8 mouse cellular contexts compared by ENCODE assay signal in genomic region chr11:86958721-86959675, GRCm38 (mm10). TPM values are rescaled to one million over a fixed set of nuclear protein-coding genes. Genes with fewer than 3 reads are reported as not detected.
DNase-seq lines count a peak whose midpoint lies in the region; ATAC-seq and TF ChIP-seq lines count a peak whose summit lies in the region.
"Had no signal": no experiment of that assay in that cellular context is flagged by ENCODE, and none has a peak within 500 bp of the region (broad histone marks: within the 10 kb centered on the region; RNA-seq: fewer than 3 reads in every experiment).

No protein-coding gene starts in this region.

- no peak for TF ChIP-seq POLR2A in myocyte (IDR thresholded peaks at IDR 0.05; ENCODE audit: insufficient read length, low read depth)

- peaks cover 70% of the 10 kb centered on the region for H3K4me1 ChIP-seq in neural tube, embryonic 13.5 days (replicated peaks)

- peak overlapping the region; percentile 25; the same call in 1 of the 2 replicates for H3K27ac ChIP-seq in neural tube, embryonic 13.5 days (replicated peaks)
- H3K27ac ChIP-seq: neural tube, embryonic 12.5 days had no signal

- H3K36me3 ChIP-seq in neural tube, embryonic 13.5 days, result no peaks in the 10 kb centered on the region
- H3K36me3 ChIP-seq in myocyte (ENCODE audit: control insufficient read depth, insufficient read depth), result no peaks in the 10 kb centered on the region
- H3K36me3 ChIP-seq: neural tube, embryonic 12.5 days had no signal

- H3ac ChIP-seq in myocyte (ENCODE audit: control insufficient read depth, insufficient read length), result no peak overlapping the region

- no peak overlapping the region for H3K4me2 ChIP-seq in neural tube, embryonic 13.5 days
- H3K4me2 ChIP-seq in myocyte (ENCODE audit: low read depth), result peak overlapping the region; percentile 22
- H3K4me2 ChIP-seq: neural tube, embryonic 12.5 days had no signal

- H3K9ac ChIP-seq in neural tube, embryonic 13.5 days, result no peak overlapping the region
- H3K9ac ChIP-seq: neural tube, embryonic 12.5 days had no signal

- H3K27me3 ChIP-seq in neural tube, embryonic 13.5 days, result no peaks in the 10 kb centered on the region
- H3K27me3 ChIP-seq in myocyte (ENCODE audit: control insufficient read depth, insufficient read depth, insufficient read length), result no peaks in the 10 kb centered on the region
- H3K27me3 ChIP-seq: neural tube, embryonic 12.5 days had no signal

- 60% methylated on average over 12 of the region's 12 CpGs for WGBS in neural tube, embryonic 13.5 days

- no peaks in the 10 kb centered on the region for H3K9me3 ChIP-seq in neural tube, embryonic 13.5 days
- H3K9me3 ChIP-seq: neural tube, embryonic 12.5 days had no signal

- no peaks in the 10 kb centered on the region for H3K79me2 ChIP-seq in myocyte (ENCODE audit: control insufficient read depth, insufficient read depth)

- no peak for ATAC-seq in neural tube, embryonic 13.5 days (ENCODE audit: low read depth)

- no peak for DNase-seq in neural tube, embryonic 10.5 days (ENCODE audit: extremely low spot score, low spot score)
- DNase-seq in gastrocnemius, adult 8-10 months (ENCODE audit: low spot score in 2 of 2), result peak; percentile 24 to 45
- peak; percentile 92 to 94 for DNase-seq in kidney, adult 8-10 months
- DNase-seq in right cerebral cortex, postnatal 4 days, result no peak
- DNase-seq in spleen, adult 18-20 months, result no peak

- H3K4me3 ChIP-seq in neural tube, embryonic 13.5 days, result no peak overlapping the region
- H3K4me3 ChIP-seq in myocyte, result no peak overlapping the region
- H3K4me3 ChIP-seq: neural tube, embryonic 12.5 days had no signal

TF ChIP-seq in myocyte, 11 proteins besides CTCF, POLR2A, EP300 and RAD21:
- TF ChIP-seq MYOD1 (IDR thresholded peaks at IDR 0.05; ENCODE audit: control insufficient read depth in 1 of 3, insufficient read length in 2 of 3, low read depth in 2 of 3) (peak in 2 of 3 experiments; percentile 34 to 37), TCF12 (IDR thresholded peaks at IDR 0.05; ENCODE audit: insufficient read depth, poor library complexity, severe bottlenecking) (no peak), POLR2AphosphoS2 (IDR thresholded peaks at IDR 0.05; ENCODE audit: insufficient read length, low read depth) (no peak), REST (IDR thresholded peaks at IDR 0.05; ENCODE audit: insufficient read depth, insufficient read length) (no peak), TCF3 (IDR thresholded peaks at IDR 0.05; ENCODE audit: insufficient read length, low read depth) (no peak), SRF (IDR thresholded peaks at IDR 0.05; ENCODE audit: control insufficient read depth, insufficient read length, low read depth) (no peak), E2F4 (IDR thresholded peaks at IDR 0.05; ENCODE audit: insufficient read depth) (no peak), CEBPB (IDR thresholded peaks at IDR 0.05; ENCODE audit: insufficient read depth, poor library complexity, severe bottlenecking) (no peak), USF1 (IDR thresholded peaks at IDR 0.05; ENCODE audit: low read depth) (no peak)

RNA-seq across cellular contexts. Expression of gene Ypel2, which starts 34.5 kb away (rescaled TPM):
- 4.6 and 5.3 TPM in 2 replicates for polyA plus RNA-seq in neural tube, embryonic 13.5 days (2015; fragmentation: Nextera tagmentation; extraction: Ambion mirVana)
- 1 to 10 TPM; 4.5 to 6.8 (median 4.9) TPM for total RNA-seq in gastrocnemius, adult 8-10 months (2022)
- 1.5 TPM for polyA plus RNA-seq in myocyte (2012; fragmentation: generic; extraction: Trizol)

Comparison
In these comparisons a context has a peak if more than half of its experiments do, and no peak if none do; other contexts are left out.
1. DNase-seq: peak in gastrocnemius, adult 8-10 months (2 of 2) and kidney, adult 8-10 months (2 of 2); none in neural tube, embryonic 10.5 days (single experiment), right cerebral cortex, postnatal 4 days (single experiment) and spleen, adult 18-20 months (0 of 2).